Mouse (Mus musculus): ENCODE results near the gene Lmod2.

Gene Lmod2

GRCm38 (mm10) chr6:24601668-24602067 is 4.1 kb downstream of the Lmod2 start:
- no peak for DNase-seq (ENCODE audit: low read depth, low spot score)

- DNase-seq (ENCODE audit: low read depth, low spot score) = no peak
These were observed 4.8 kb downstream of the Lmod2 start for GRCm38 (mm10) chr6:24602351-24602750.

- DNase-seq (ENCODE audit: low read depth, low spot score) = no peak
These were observed 5.4 kb downstream of the Lmod2 start for GRCm38 (mm10) chr6:24602993-24603392.

GRCm38 (mm10) chr6:24604289-24604688 is 6.7 kb downstream of the Lmod2 start:
- no peak for DNase-seq (ENCODE audit: low read depth, low spot score)

- DNase-seq (ENCODE audit: low read depth, low spot score) = no peak
These were observed 8.1 kb downstream of the Lmod2 start for GRCm38 (mm10) chr6:24605631-24606030.

GRCm38 (mm10) chr6:24606512-24606911 is 8.9 kb downstream of the Lmod2 start:
- DNase-seq (ENCODE audit: low read depth, low spot score) = peak; percentile 32

- DNase-seq (ENCODE audit: low read depth, low spot score) = peak; percentile 33
These were observed 10.0 kb downstream of the Lmod2 start for GRCm38 (mm10) chr6:24607531-24607930.

GRCm38 (mm10) chr6:24608129-24608528 is 10.6 kb downstream of the Lmod2 start:
- DNase-seq (ENCODE audit: low read depth, low spot score) = no peak

- no peak for DNase-seq (ENCODE audit: low read depth, low spot score)
These were observed 11.1 kb downstream of the Lmod2 start for GRCm38 (mm10) chr6:24608682-24609081.

- no peak for DNase-seq (ENCODE audit: low read depth, low spot score)
These were observed 12.0 kb downstream of the Lmod2 start for GRCm38 (mm10) chr6:24609531-24609930.

GRCm38 (mm10) chr6:24610358-24610757 is 12.8 kb downstream of the Lmod2 start:
- DNase-seq (ENCODE audit: low read depth, low spot score) = no peak

GRCm38 (mm10) chr6:24612074-24612755 is 14.7 kb downstream of the Lmod2 start:
- peak; percentile 61 for DNase-seq (ENCODE audit: low read depth, low spot score)

GRCm38 (mm10) chr6:24613346-24613745 is 15.8 kb downstream of the Lmod2 start:
- DNase-seq (ENCODE audit: low read depth, low spot score) = no peak

GRCm38 (mm10) chr6:24613918-24614317 is 16.4 kb downstream of the Lmod2 start:
- DNase-seq (ENCODE audit: low read depth, low spot score) = peak; percentile 86

GRCm38 (mm10) chr6:24616746-24617145 is 19.2 kb downstream of the Lmod2 start:
- DNase-seq (ENCODE audit: low read depth, low spot score) = peak; percentile 96

- no peak for DNase-seq (ENCODE audit: low read depth, low spot score)
These were observed 21.9 kb downstream of the Lmod2 start for GRCm38 (mm10) chr6:24619285-24620045.

- no peak for DNase-seq (ENCODE audit: low read depth, low spot score)
These were observed 23.4 kb downstream of the Lmod2 start for GRCm38 (mm10) chr6:24620936-24621335.

GRCm38 (mm10) chr6:24622098-24622497 is 24.5 kb downstream of the Lmod2 start:
- DNase-seq (ENCODE audit: low read depth, low spot score) = no peak

- peak; percentile 85 for DNase-seq (ENCODE audit: low read depth, low spot score)
These were observed 30.0 kb downstream of the Lmod2 start for GRCm38 (mm10) chr6:24627586-24628030.

- DNase-seq (ENCODE audit: low read depth, low spot score) = peak; percentile 34
These were observed 30.9 kb downstream of the Lmod2 start for GRCm38 (mm10) chr6:24628499-24628898.

- DNase-seq (ENCODE audit: low read depth, low spot score) = peak; percentile 33
These were observed 34.5 kb downstream of the Lmod2 start for GRCm38 (mm10) chr6:24632061-24632460.

- no peak for DNase-seq (ENCODE audit: low read depth, low spot score)
These were observed 36.5 kb downstream of the Lmod2 start for GRCm38 (mm10) chr6:24634065-24634464.

- peak; percentile 22 for DNase-seq (ENCODE audit: low read depth, low spot score)
These were observed 38.3 kb downstream of the Lmod2 start for GRCm38 (mm10) chr6:24635814-24636213.

Data from brain, adult 2 months (tissue).